Mouse (Mus musculus) intestine, embryonic 16.5 days (tissue): ENCODE measurements at regions not wholly inside any gene's neighbourhood (a gene's known extent, or its start where the extent isn't known, plus 50 kb on each side); places are given as distances from the start of the nearest gene placed in this dataset.

Experiments used
- ATAC-seq: fragments of 200-750 bp; cut with Nextera tagmentation; 2 replicates; pipeline ENCODE4 v1.8.0; 2017; ENCODE audit warnings: moderate TSS enrichment, moderate library complexity
- H3K27ac ChIP-seq: fragments of 300-500 bp; sonication (generic); 2 replicates; pipeline ENCODE4 v1.5.1; 2014; ENCODE audit warnings: mild to moderate bottlenecking, low read length
- H3K27me3 ChIP-seq: fragments of 300-500 bp; sonication (generic); replicated peaks from 2 replicates; pipeline ENCODE4 v1.6.1; 2014; ENCODE audit warnings: low read length, control low read depth, mixed read lengths; ENCODE audit not compliant: control insufficient read depth, insufficient read depth
- H3K36me3 ChIP-seq: fragments of 300-500 bp; sonication (generic); 2 replicates; pipeline ENCODE4 v1.6.1; 2014; ENCODE audit warnings: low read length, control low read depth; ENCODE audit not compliant: control insufficient read depth, insufficient read depth
- H3K4me1 ChIP-seq: fragments of 300-500 bp; sonication (generic); 2 replicates; pipeline ENCODE4 v1.6.1; 2014; ENCODE audit warnings: low read length, control low read depth, mixed read lengths; ENCODE audit not compliant: control insufficient read depth, insufficient read depth
- H3K4me2 ChIP-seq: fragments of 300-500 bp; sonication (generic); 2 replicates; pipeline ENCODE4 v1.6.1; 2014; ENCODE audit warnings: low read depth, low read length, control low read depth
- H3K4me3 ChIP-seq: fragments of 300-500 bp; sonication (generic); 2 replicates; pipeline ENCODE4 v1.5.1; 2014; ENCODE audit warnings: mild to moderate bottlenecking, low read length
- H3K9ac ChIP-seq: fragments of 300-500 bp; sonication (generic); 2 replicates; pipeline ENCODE4 v1.6.1; 2014; ENCODE audit warnings: low read depth, low read length
- H3K9me3 ChIP-seq: fragments of 300-500 bp; sonication (generic); 2 replicates; pipeline ENCODE4 v1.6.1; 2016; ENCODE audit warnings: low read length, control low read depth; ENCODE audit not compliant: control insufficient read depth
- WGBS: fragments of 180-500 bp; shearing (Covaris S2); extraction: QIAGEN DNeasy Blood & Tissue Kit; methylation state at CpG from one replicate; pipeline ENCODE4 v1.1.7; 2014; 5-methylcytosine and 5-hydroxymethylcytosine counted together

- H3K36me3 ChIP-seq: no peaks in the 10 kb centered on the region
- no peak overlapping the region for H3K4me3 ChIP-seq
- H3K27ac ChIP-seq: no peak overlapping the region
- H3K4me1 ChIP-seq: no peaks in the 10 kb centered on the region
- no peaks in the 10 kb centered on the region for H3K9me3 ChIP-seq
- H3K4me2 ChIP-seq: no peak overlapping the region
- H3K27me3 ChIP-seq: no peaks in the 10 kb centered on the region
- no peak overlapping the region for H3K9ac ChIP-seq
- no peak for ATAC-seq
- WGBS: 72% methylated on average over 3 of the region's 3 CpGs
Observed at GRCm38 (mm10) chr5:85614783-85615182, 450.6 kb downstream of the Cenpc1 start.

GRCm38 (mm10) chr5:85612606-85613005, 452.8 kb downstream of the Cenpc1 start:
- Histone ChIP-seq H3K9ac (no peak overlapping the region), H3K27ac (no peak overlapping the region), H3K27me3 (no peaks in the 10 kb centered on the region), H3K36me3 (no peaks in the 10 kb centered on the region), H3K4me3 (no peak overlapping the region), H3K4me2 (no peak overlapping the region), H3K4me1 (no peaks in the 10 kb centered on the region), H3K9me3 (no peaks in the 10 kb centered on the region)
- WGBS: 61% methylated on average over 4 of the region's 4 CpGs
- peak; percentile 50; the same call in 1 of the 2 replicates for ATAC-seq

GRCm38 (mm10) chr5:85609104-85609503, 456.3 kb downstream of the Cenpc1 start:
- Histone ChIP-seq H3K9me3 (no peaks in the 10 kb centered on the region), H3K4me2 (no peak overlapping the region), H3K27me3 (no peaks in the 10 kb centered on the region), H3K4me3 (no peak overlapping the region), H3K4me1 (no peaks in the 10 kb centered on the region), H3K27ac (no peak overlapping the region), H3K9ac (no peak overlapping the region), H3K36me3 (no peaks in the 10 kb centered on the region)
- no peak for ATAC-seq
- 78% methylated on average over 4 of the region's 4 CpGs for WGBS

GRCm38 (mm10) chr5:85598164-85598563, 467.2 kb downstream of the Cenpc1 start:
- no peak overlapping the region for H3K27ac ChIP-seq
- H3K27me3 ChIP-seq: no peaks in the 10 kb centered on the region
- H3K9ac ChIP-seq: no peak overlapping the region
- ATAC-seq: no peak
- no peaks in the 10 kb centered on the region for H3K36me3 ChIP-seq
- H3K4me3 ChIP-seq: no peak overlapping the region
- H3K4me2 ChIP-seq: no peak overlapping the region
- H3K4me1 ChIP-seq: no peaks in the 10 kb centered on the region
- no peaks in the 10 kb centered on the region for H3K9me3 ChIP-seq

GRCm38 (mm10) chr5:85595082-85595447, 470.3 kb downstream of the Cenpc1 start:
- H3K9ac ChIP-seq: no peak overlapping the region
- H3K36me3 ChIP-seq: no peaks in the 10 kb centered on the region
- ATAC-seq: no peak
- no peak overlapping the region for H3K4me2 ChIP-seq
- H3K4me1 ChIP-seq: no peaks in the 10 kb centered on the region
- no peaks in the 10 kb centered on the region for H3K9me3 ChIP-seq
- H3K4me3 ChIP-seq: no peak overlapping the region
- no peak overlapping the region for H3K27ac ChIP-seq
- WGBS: 35% methylated on average over 1 of the region's 1 CpGs
- no peaks in the 10 kb centered on the region for H3K27me3 ChIP-seq

GRCm38 (mm10) chr5:85594413-85595081, 470.8 kb downstream of the Cenpc1 start:
- Histone ChIP-seq H3K4me1 (no peaks in the 10 kb centered on the region), H3K27me3 (no peaks in the 10 kb centered on the region), H3K9me3 (no peaks in the 10 kb centered on the region), H3K4me2 (no peak overlapping the region), H3K4me3 (no peak overlapping the region), H3K27ac (no peak overlapping the region), H3K36me3 (no peaks in the 10 kb centered on the region), H3K9ac (no peak overlapping the region)
- 76% methylated on average over 4 of the region's 4 CpGs for WGBS
- ATAC-seq: no peak

- Histone ChIP-seq H3K4me2 (no peak overlapping the region), H3K36me3 (no peaks in the 10 kb centered on the region), H3K9me3 (no peaks in the 10 kb centered on the region), H3K4me1 (no peaks in the 10 kb centered on the region), H3K27me3 (no peaks in the 10 kb centered on the region), H3K27ac (no peak overlapping the region), H3K9ac (no peak overlapping the region), H3K4me3 (no peak overlapping the region)
- whole genome bisulfite sequencing: 74% methylated on average over 3 of the region's 3 CpGs
- no peak for ATAC-seq
Observed at GRCm38 (mm10) chr5:85592236-85592635, 473.1 kb downstream of the Cenpc1 start.

GRCm38 (mm10) chr5:85586727-85587126, 478.7 kb downstream of the Cenpc1 start:
- Histone ChIP-seq H3K9me3 (no peaks in the 10 kb centered on the region), H3K4me1 (no peaks in the 10 kb centered on the region), H3K4me3 (no peak overlapping the region), H3K27me3 (no peaks in the 10 kb centered on the region), H3K36me3 (no peaks in the 10 kb centered on the region), H3K9ac (no peak overlapping the region), H3K27ac (no peak overlapping the region), H3K4me2 (no peak overlapping the region)
- WGBS: 25% methylated on average over 3 of the region's 3 CpGs
- no peak for ATAC-seq

GRCm38 (mm10) chr5:85572531-85572930, 492.9 kb downstream of the Cenpc1 start:
- no peak for ATAC-seq
- no peaks in the 10 kb centered on the region for H3K36me3 ChIP-seq
- H3K9me3 ChIP-seq: no peaks in the 10 kb centered on the region
- H3K9ac ChIP-seq: no peak overlapping the region
- no peaks in the 10 kb centered on the region for H3K4me1 ChIP-seq
- no peaks in the 10 kb centered on the region for H3K27me3 ChIP-seq
- no peak overlapping the region for H3K27ac ChIP-seq
- no peak overlapping the region for H3K4me3 ChIP-seq
- no peak overlapping the region for H3K4me2 ChIP-seq

GRCm38 (mm10) chr5:85571967-85572366, 493.4 kb downstream of the Cenpc1 start:
- Histone ChIP-seq H3K9ac (no peak overlapping the region), H3K27ac (no peak overlapping the region), H3K9me3 (no peaks in the 10 kb centered on the region), H3K4me1 (no peaks in the 10 kb centered on the region), H3K4me2 (no peak overlapping the region), H3K36me3 (no peaks in the 10 kb centered on the region), H3K27me3 (no peaks in the 10 kb centered on the region), H3K4me3 (no peak overlapping the region)
- WGBS: 77% methylated on average over 4 of the region's 4 CpGs
- no peak for ATAC-seq
